Mouse (Mus musculus) small intestine, adult 2 months (tissue): ENCODE measurements around the gene Camk1g.

Experiments used
- CTCF ChIP-seq: fragments of 200-500 bp; IDR thresholded peaks from 2 replicates; pipeline ENCODE4 v1.5.1; 2012; ENCODE audit warnings: low read depth, mild to moderate bottlenecking, control low read depth, inconsistent platforms, low read length, moderate library complexity, mixed read lengths; ENCODE audit not compliant: insufficient replicate concordance, insufficient read length; ENCODE audit errors: extremely low read depth
- POLR2A ChIP-seq: fragments of 200-500 bp; IDR thresholded peaks from 2 replicates; pipeline ENCODE4 v1.6.1; 2012; ENCODE audit warnings: low read depth, mild to moderate bottlenecking, control low read depth, inconsistent platforms, low read length, moderate library complexity

GRCm38 (mm10) chr1:193346908-193347307, 23.2 kb downstream of the Camk1g start:
- no peak for TF ChIP-seq CTCF
- no peak for TF ChIP-seq POLR2A
